Mouse (Mus musculus) intestine, postnatal 0 days (tissue): ENCODE measurements around the gene Cyp2c23. TPM values are rescaled to one million over a fixed set of nuclear protein-coding genes. Genes with fewer than 3 reads are reported as not detected.

Source experiments
- ATAC-seq: fragments of 200-750 bp; cut with Nextera tagmentation; 2 replicates; pipeline ENCODE4 v1.8.0; 2017; ENCODE audit warnings: mild to moderate bottlenecking, moderate TSS enrichment, moderate library complexity
- H3K27ac ChIP-seq: fragments of 300-500 bp; sonication (generic); 2 replicates; pipeline ENCODE4 v1.5.1; 2014; ENCODE audit warnings: mild to moderate bottlenecking, low read depth, low read length, moderate library complexity
- H3K27me3 ChIP-seq: fragments of 300-500 bp; sonication (generic); replicated peaks from 2 replicates; pipeline ENCODE4 v1.6.1; 2014; ENCODE audit warnings: low read length, mixed read lengths; ENCODE audit not compliant: control insufficient read depth, insufficient read depth
- H3K36me3 ChIP-seq: fragments of 300-500 bp; sonication (generic); 2 replicates; pipeline ENCODE4 v1.6.1; 2014; ENCODE audit warnings: mild to moderate bottlenecking, moderate library complexity; ENCODE audit not compliant: control insufficient read depth, insufficient read depth
- H3K4me1 ChIP-seq: fragments of 300-500 bp; sonication (generic); replicated peaks from 2 replicates; pipeline ENCODE4 v1.6.1; 2014; ENCODE audit warnings: antibody characterized with exemption, low read length, mixed read lengths; ENCODE audit not compliant: control insufficient read depth, insufficient read depth
- H3K4me2 ChIP-seq: fragments of 300-500 bp; sonication (generic); replicated peaks from 2 replicates; pipeline ENCODE4 v1.6.1; 2014; ENCODE audit warnings: low read depth, mild to moderate bottlenecking, moderate library complexity
- H3K4me3 ChIP-seq: fragments of 300-500 bp; sonication (generic); 2 replicates; pipeline ENCODE4 v1.5.1; 2014; ENCODE audit warnings: low read depth, low read length
- H3K9ac ChIP-seq: fragments of 300-500 bp; sonication (generic); 2 replicates; pipeline ENCODE4 v1.6.1; 2014; ENCODE audit warnings: mild to moderate bottlenecking, low read depth, low read length
- H3K9me3 ChIP-seq: fragments of 300-500 bp; sonication (generic); 2 replicates; pipeline ENCODE4 v1.6.1; 2016; ENCODE audit warnings: mixed run types; ENCODE audit not compliant: control insufficient read depth
- CTCF ChIP-seq: sonication (generic); IDR thresholded peaks from 2 replicates; pipeline ENCODE4 v1.5.1; 2016; ENCODE audit warnings: low read depth, mild to moderate bottlenecking, control low read depth, antibody characterized with exemption, moderate library complexity
- WGBS: fragments of 180-500 bp; shearing (Covaris S2); extraction: QIAGEN DNeasy Blood & Tissue Kit; methylation state at CpG from one replicate; pipeline ENCODE4 v1.1.7; 2014; 5-methylcytosine and 5-hydroxymethylcytosine counted together
- polyA plus RNA-seq: library from polyadenylated mRNA; unstranded; fragments of >200 nt; fragmentation: Nextera tagmentation; extraction: Ambion mirVana; gene quantifications from 2 replicates; pipeline ENCODE4 v1.2.1, GENCODE M21; 2015

Gene Cyp2c23
- polyA plus RNA-seq, 1 experiment from 2014 or later, result 2.7 TPM

- no peak overlapping the region for H3K4me2 ChIP-seq
- no peak overlapping the region for H3K27ac ChIP-seq
- H3K36me3 ChIP-seq, result no peaks in the 10 kb centered on the region; the same call in 1 of the 2 replicates
- no peak overlapping the region for H3K4me3 ChIP-seq
- H3K4me1 ChIP-seq, result no peaks in the 10 kb centered on the region
- no peak for TF ChIP-seq CTCF
- no peak overlapping the region for H3K9ac ChIP-seq
- H3K27me3 ChIP-seq, result no peaks in the 10 kb centered on the region
- no peak for ATAC-seq
- no peaks in the 10 kb centered on the region for H3K9me3 ChIP-seq
- WGBS, result 58% methylated on average over 9 of the region's 9 CpGs
Observed at GRCm38 (mm10) chr19:43973711-43974110, 55.3 kb downstream of the Cyp2c23 start.

DNA sequence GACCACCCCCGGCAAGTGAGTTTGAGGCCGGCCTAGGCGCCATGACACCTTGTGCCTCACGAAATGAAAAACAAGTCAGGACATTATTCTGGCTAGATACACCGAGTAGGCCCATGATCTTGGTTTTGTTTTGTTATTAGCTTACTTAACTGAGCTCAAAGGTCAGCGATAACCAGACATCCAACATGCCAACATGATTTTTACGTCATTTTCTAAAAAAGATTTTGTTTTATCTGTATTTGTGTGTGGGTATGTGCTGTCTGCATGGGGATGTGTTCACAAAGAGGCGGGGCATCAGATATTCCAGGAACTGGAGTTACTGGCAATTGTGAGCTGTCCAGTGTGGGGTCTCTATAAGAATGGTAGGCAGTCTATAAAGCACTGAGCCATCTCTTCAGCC is 56.9 kb downstream of the Cyp2c23 start:
- Histone ChIP-seq H3K4me3 (no peak overlapping the region), H3K9me3 (no peaks in the 10 kb centered on the region), H3K4me1 (no peaks in the 10 kb centered on the region), H3K36me3 (no peaks in the 10 kb centered on the region; the same call in 1 of the 2 replicates), H3K9ac (no peak overlapping the region), H3K4me2 (no peak overlapping the region), H3K27ac (no peak overlapping the region), H3K27me3 (no peaks in the 10 kb centered on the region)
- WGBS, result 87% methylated on average over 8 of the region's 8 CpGs
- ATAC-seq, result no peak
- no peak for TF ChIP-seq CTCF

- no peak for ATAC-seq
- Histone ChIP-seq H3K4me1 (no peaks in the 10 kb centered on the region), H3K4me2 (no peak overlapping the region), H3K27me3 (no peaks in the 10 kb centered on the region), H3K9ac (no peak overlapping the region), H3K36me3 (no peaks in the 10 kb centered on the region; the same call in 1 of the 2 replicates), H3K27ac (no peak overlapping the region), H3K9me3 (no peaks in the 10 kb centered on the region), H3K4me3 (no peak overlapping the region)
- no peak for TF ChIP-seq CTCF
- WGBS, result 62% methylated on average over 11 of the region's 11 CpGs
Observed at GRCm38 (mm10) chr19:43968436-43969026, 60.5 kb downstream of the Cyp2c23 start.

DNA sequence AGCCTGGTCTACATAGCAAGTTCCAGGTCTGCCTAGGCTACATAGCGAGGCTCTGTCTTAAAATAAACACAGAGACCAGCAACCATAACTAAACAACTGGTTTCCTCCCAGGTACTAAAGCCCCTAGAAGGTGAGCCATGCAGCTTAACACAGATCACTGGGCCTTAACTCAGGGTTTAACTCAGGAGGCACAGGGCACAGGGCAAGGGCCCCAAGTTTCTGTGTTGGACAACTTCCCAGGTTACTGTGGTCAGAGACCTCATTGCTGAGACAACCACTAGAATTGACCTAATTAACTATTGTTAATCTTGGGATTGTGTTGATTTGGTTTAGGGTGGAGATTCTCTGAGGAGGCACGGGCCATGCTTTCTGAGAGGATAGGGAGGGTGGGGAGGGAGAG is 62.5 kb downstream of the Cyp2c23 start:
- no peak for TF ChIP-seq CTCF
- no peak overlapping the region for H3K4me3 ChIP-seq
- no peaks in the 10 kb centered on the region; the same call in 1 of the 2 replicates for H3K36me3 ChIP-seq
- no peak overlapping the region for H3K4me2 ChIP-seq
- no peak overlapping the region for H3K27ac ChIP-seq
- ATAC-seq, result no peak
- H3K4me1 ChIP-seq, result no peaks in the 10 kb centered on the region
- H3K9me3 ChIP-seq, result no peaks in the 10 kb centered on the region
- 79% methylated on average over 2 of the region's 2 CpGs for WGBS
- H3K9ac ChIP-seq, result no peak overlapping the region
- H3K27me3 ChIP-seq, result no peaks in the 10 kb centered on the region

DNA sequence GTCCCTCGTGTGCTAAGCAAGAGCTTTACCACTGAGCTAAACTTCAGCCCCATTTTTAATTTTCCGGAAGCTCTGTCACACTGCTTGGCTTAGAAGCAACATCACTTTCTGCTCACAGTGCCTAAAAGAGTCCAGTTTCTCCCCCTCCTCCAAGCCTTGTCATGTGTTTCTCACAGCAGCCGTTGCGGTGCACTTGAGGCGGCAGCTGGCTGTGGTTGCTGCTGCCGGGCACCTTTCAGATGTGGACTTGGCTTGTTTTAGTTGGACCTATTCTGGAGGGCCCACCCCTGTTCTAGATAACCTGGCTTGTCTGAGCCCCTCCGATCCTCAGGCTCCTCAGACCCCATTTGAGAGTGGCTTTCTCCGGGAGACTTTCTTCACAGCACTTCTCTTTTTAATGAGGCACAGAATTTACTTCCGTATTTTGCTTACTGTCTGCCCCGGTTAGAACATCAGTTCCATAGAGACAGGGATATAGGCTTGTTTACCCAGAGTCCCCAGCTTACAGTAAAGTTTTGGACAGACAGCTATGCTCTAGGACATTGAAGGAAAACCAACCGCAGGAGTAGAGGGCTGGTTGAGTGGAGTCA is 63.4 kb downstream of the Cyp2c23 start:
- ATAC-seq, result no peak

GRCm38 (mm10) chr19:43962795-43963194 is 66.2 kb downstream of the Cyp2c23 start:
- no peak overlapping the region for H3K27ac ChIP-seq
- H3K27me3 ChIP-seq, result no peaks in the 10 kb centered on the region
- no peaks in the 10 kb centered on the region for H3K9me3 ChIP-seq
- no peak overlapping the region for H3K4me3 ChIP-seq
- H3K36me3 ChIP-seq, result no peaks in the 10 kb centered on the region
- H3K4me2 ChIP-seq, result no peak overlapping the region
- H3K9ac ChIP-seq, result no peak overlapping the region
- no peak for ATAC-seq
- WGBS, result 81% methylated on average over 9 of the region's 9 CpGs
- TF ChIP-seq CTCF, result no peak
- 0 out of 2 replicates have a peak, but pooled peaks cover 3% of the 10 kb centered on the region for H3K4me1 ChIP-seq

More for the DNA sequence above, 63.4 kb downstream of the Cyp2c23 start:
- TF ChIP-seq CTCF, result no peak
- H3K4me2 ChIP-seq, result no peak overlapping the region
- H3K9me3 ChIP-seq, result no peaks in the 10 kb centered on the region
- H3K27ac ChIP-seq, result no peak overlapping the region
- H3K4me1 ChIP-seq, result no peaks in the 10 kb centered on the region
- no peaks in the 10 kb centered on the region for H3K27me3 ChIP-seq
- H3K9ac ChIP-seq, result no peak overlapping the region
- no peak overlapping the region for H3K4me3 ChIP-seq
- 83% methylated on average over 11 of the region's 11 CpGs for WGBS
- no peaks in the 10 kb centered on the region; the same call in 1 of the 2 replicates for H3K36me3 ChIP-seq
